Mouse (Mus musculus): ENCODE data around the gene Arfrp1.

Arfrp1 gene

GRCm38 (mm10) chr2:181364860-181365596, at the start of gene Arfrp1, which contains the start of gene Zgpat:
Gene Arfrp1 (minus strand): TSS chr2:181365404.
Gene Zgpat (plus strand): TSS chr2:181364928.
- DNase-seq (ENCODE audit: low spot score) = peak; percentile 83

- no peak for DNase-seq (ENCODE audit: low spot score)
Observed at GRCm38 (mm10) chr2:181413141-181413540, 47.9 kb upstream of the Arfrp1 start.

- peak; percentile 64 for DNase-seq (ENCODE audit: low spot score)
Observed at GRCm38 (mm10) chr2:181410760-181411473, 45.7 kb upstream of the Arfrp1 start.

- no peak for DNase-seq (ENCODE audit: low spot score)
Observed at GRCm38 (mm10) chr2:181409643-181410042, 44.4 kb upstream of the Arfrp1 start.

GRCm38 (mm10) chr2:181403722-181404121, 38.5 kb upstream of the Arfrp1 start:
- DNase-seq (ENCODE audit: low spot score) = no peak

- DNase-seq (ENCODE audit: low spot score) = no peak
Observed at GRCm38 (mm10) chr2:181401497-181401896, 36.3 kb upstream of the Arfrp1 start.

- DNase-seq (ENCODE audit: low spot score) = peak; percentile 17
Observed at GRCm38 (mm10) chr2:181397207-181397761, 32.1 kb upstream of the Arfrp1 start.

GRCm38 (mm10) chr2:181394086-181394485, 28.9 kb upstream of the Arfrp1 start:
- DNase-seq (ENCODE audit: low spot score) = peak; percentile 26

GRCm38 (mm10) chr2:181392600-181393213, 27.5 kb upstream of the Arfrp1 start:
- peak; percentile 68 for DNase-seq (ENCODE audit: low spot score)

- no peak for DNase-seq (ENCODE audit: low spot score)
Observed at GRCm38 (mm10) chr2:181391541-181391940, 26.3 kb upstream of the Arfrp1 start.

- no peak for DNase-seq (ENCODE audit: low spot score)
Observed at GRCm38 (mm10) chr2:181391022-181391421, 25.8 kb upstream of the Arfrp1 start.

GRCm38 (mm10) chr2:181390136-181390870, 25.1 kb upstream of the Arfrp1 start:
- no peak for DNase-seq (ENCODE audit: low spot score)

GRCm38 (mm10) chr2:181386663-181387210, 21.5 kb upstream of the Arfrp1 start:
- no peak for DNase-seq (ENCODE audit: low spot score)

GRCm38 (mm10) chr2:181385885-181386284, 20.7 kb upstream of the Arfrp1 start:
- DNase-seq (ENCODE audit: low spot score) = no peak

GRCm38 (mm10) chr2:181384919-181385391, 19.8 kb upstream of the Arfrp1 start:
- peak; percentile 22 for DNase-seq (ENCODE audit: low spot score)

GRCm38 (mm10) chr2:181384463-181384862, 19.3 kb upstream of the Arfrp1 start:
- no peak for DNase-seq (ENCODE audit: low spot score)

- no peak for DNase-seq (ENCODE audit: low spot score)
Observed at GRCm38 (mm10) chr2:181381631-181382306, 16.6 kb upstream of the Arfrp1 start.

GRCm38 (mm10) chr2:181381107-181381506, 15.9 kb upstream of the Arfrp1 start:
- DNase-seq (ENCODE audit: low spot score) = no peak

GRCm38 (mm10) chr2:181380251-181380650, 15.0 kb upstream of the Arfrp1 start:
- no peak for DNase-seq (ENCODE audit: low spot score)

GRCm38 (mm10) chr2:181379778-181380177, 14.6 kb upstream of the Arfrp1 start, which contains the start of gene Lime1:
Gene Lime1 (plus strand): TSS chr2:181380078.
- DNase-seq (ENCODE audit: low spot score) = no peak

GRCm38 (mm10) chr2:181378701-181379100, 13.5 kb upstream of the Arfrp1 start:
- DNase-seq (ENCODE audit: low spot score) = no peak
